Mouse (Mus musculus): Measurements from ENCODE around the gene Cers3. TPM values are rescaled to one million over a fixed set of nuclear protein-coding genes. Genes with fewer than 3 reads are reported as not detected.

Gene Cers3
- polyA plus RNA-seq, 1 experiment from 2014 or later = 5.5 TPM

DNA sequence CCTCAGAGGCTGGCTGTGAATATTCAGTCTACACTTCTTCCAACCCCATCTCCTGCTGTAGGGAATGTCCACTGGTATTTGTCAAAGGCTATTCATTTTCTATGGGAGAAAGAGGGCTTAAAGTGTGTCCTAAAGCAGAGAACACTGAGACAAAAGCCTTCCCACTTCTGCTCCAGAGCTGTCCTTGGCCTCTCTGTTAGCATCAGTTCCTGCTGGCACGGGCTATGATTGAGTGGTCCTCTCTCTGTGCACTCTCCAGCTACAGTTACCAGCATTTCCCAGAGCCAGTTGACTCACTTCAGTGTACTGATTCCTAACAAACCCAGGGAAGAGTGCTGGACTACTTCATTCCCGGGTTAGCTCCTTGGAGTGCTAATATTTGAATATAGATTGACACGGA, 43.2 kb downstream of the Cers3 start:
- Histone ChIP-seq H3K4me3 (no peak overlapping the region), H3K9me3 (no peaks in the 10 kb centered on the region), H3K9ac (no peak overlapping the region), H3K27ac (no peak overlapping the region), H3K36me3 (no peaks in the 10 kb centered on the region), H3K4me2 (no peak overlapping the region), H3K27me3 (no peaks in the 10 kb centered on the region), H3K4me1 (peaks cover 20% of the 10 kb centered on the region)
- WGBS = 52% methylated on average over 3 of the region's 3 CpGs
- ATAC-seq (ENCODE audit: borderline replicate concordance, extremely low read depth, low FRiP score, low TSS enrichment) = no peak

GRCm38 (mm10) chr7:66787816-66788215, 44.5 kb downstream of the Cers3 start:
- H3K4me3 ChIP-seq = no peak overlapping the region
- no peak for ATAC-seq (ENCODE audit: borderline replicate concordance, extremely low read depth, low FRiP score, low TSS enrichment)
- H3K27ac ChIP-seq = no peak overlapping the region
- H3K9ac ChIP-seq = no peak overlapping the region
- no peaks in the 10 kb centered on the region for H3K27me3 ChIP-seq
- H3K36me3 ChIP-seq = no peaks in the 10 kb centered on the region
- no peak overlapping the region for H3K4me2 ChIP-seq
- WGBS = 71% methylated on average over 2 of the region's 2 CpGs
- H3K9me3 ChIP-seq = no peaks in the 10 kb centered on the region
- peaks cover 20% of the 10 kb centered on the region for H3K4me1 ChIP-seq

- ATAC-seq (ENCODE audit: borderline replicate concordance, extremely low read depth, low FRiP score, low TSS enrichment) = peak; percentile 67
- H3K9ac ChIP-seq = no peak overlapping the region
- peaks cover 20% of the 10 kb centered on the region for H3K4me1 ChIP-seq
- no peaks in the 10 kb centered on the region for H3K27me3 ChIP-seq
- no peaks in the 10 kb centered on the region for H3K36me3 ChIP-seq
- no peak overlapping the region for H3K4me2 ChIP-seq
- 30% methylated on average over 8 of the region's 8 CpGs for WGBS
- no peaks in the 10 kb centered on the region for H3K9me3 ChIP-seq
- H3K4me3 ChIP-seq = no peak overlapping the region
- H3K27ac ChIP-seq = no peak overlapping the region
These were observed 46.8 kb downstream of the Cers3 start for GRCm38 (mm10) chr7:66789860-66790748.

GRCm38 (mm10) chr7:66791022-66791421, 47.7 kb downstream of the Cers3 start:
- no peaks in the 10 kb centered on the region for H3K36me3 ChIP-seq
- H3K27me3 ChIP-seq = no peaks in the 10 kb centered on the region
- no peak overlapping the region for H3K9ac ChIP-seq
- no peak overlapping the region for H3K4me2 ChIP-seq
- H3K27ac ChIP-seq = no peak overlapping the region
- no peak for ATAC-seq (ENCODE audit: borderline replicate concordance, extremely low read depth, low FRiP score, low TSS enrichment)
- 90% methylated on average over 3 of the region's 3 CpGs for WGBS
- peaks cover 16% of the 10 kb centered on the region for H3K4me1 ChIP-seq
- no peaks in the 10 kb centered on the region for H3K9me3 ChIP-seq
- H3K4me3 ChIP-seq = no peak overlapping the region

- 8% methylated on average over 1 of the region's 1 CpGs for WGBS
- Histone ChIP-seq H3K9ac (no peak overlapping the region), H3K4me3 (no peak overlapping the region), H3K36me3 (no peaks in the 10 kb centered on the region), H3K4me2 (no peak overlapping the region), H3K27ac (peak overlapping the region; percentile 34), H3K27me3 (no peaks in the 10 kb centered on the region), H3K9me3 (no peaks in the 10 kb centered on the region), H3K4me1 (peaks cover 13% of the 10 kb centered on the region)
- ATAC-seq (ENCODE audit: borderline replicate concordance, extremely low read depth, low FRiP score, low TSS enrichment) = peak; percentile 62; the same call in 1 of the 2 replicates
These were observed 53.6 kb downstream of the Cers3 start for GRCm38 (mm10) chr7:66796909-66797308.

GRCm38 (mm10) chr7:66797345-66797744, 54.0 kb downstream of the Cers3 start:
- peaks cover 13% of the 10 kb centered on the region for H3K4me1 ChIP-seq
- WGBS = 73% methylated on average over 1 of the region's 1 CpGs
- ATAC-seq (ENCODE audit: borderline replicate concordance, extremely low read depth, low FRiP score, low TSS enrichment) = no peak
- no peak overlapping the region for H3K4me3 ChIP-seq
- no peak overlapping the region for H3K4me2 ChIP-seq
- no peak overlapping the region for H3K27ac ChIP-seq
- H3K27me3 ChIP-seq = no peaks in the 10 kb centered on the region
- H3K9me3 ChIP-seq = no peaks in the 10 kb centered on the region
- H3K36me3 ChIP-seq = no peaks in the 10 kb centered on the region
- no peak overlapping the region for H3K9ac ChIP-seq

DNA sequence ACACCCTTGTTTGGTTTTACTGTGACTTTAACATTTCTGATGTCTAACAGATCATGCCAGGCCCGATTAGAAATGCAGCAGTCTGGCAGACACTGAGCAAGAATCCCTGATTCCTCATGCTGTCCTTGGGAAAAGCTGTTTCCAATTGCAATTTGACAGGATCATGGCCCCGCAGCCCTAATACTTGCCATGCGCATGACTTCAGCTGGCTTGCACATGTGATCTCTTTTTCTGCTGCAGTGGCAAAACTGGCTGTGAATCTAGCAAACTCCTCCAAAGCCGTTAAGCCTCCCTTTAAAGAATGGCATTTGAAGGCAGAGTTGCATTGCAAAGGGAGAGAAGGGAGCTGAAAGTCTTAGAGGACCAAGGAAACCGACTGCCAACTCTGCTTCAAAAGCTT, 55.5 kb downstream of the Cers3 start:
- Histone ChIP-seq H3K4me1 (peaks cover 16% of the 10 kb centered on the region), H3K27me3 (no peaks in the 10 kb centered on the region), H3K9me3 (no peaks in the 10 kb centered on the region), H3K4me2 (no peak overlapping the region), H3K36me3 (no peaks in the 10 kb centered on the region), H3K4me3 (no peak overlapping the region), H3K27ac (no peak overlapping the region), H3K9ac (no peak overlapping the region)
- ATAC-seq (ENCODE audit: borderline replicate concordance, extremely low read depth, low FRiP score, low TSS enrichment) = no peak
- 42% methylated on average over 5 of the region's 5 CpGs for WGBS

- no peak overlapping the region for H3K4me3 ChIP-seq
- 53% methylated on average over 5 of the region's 5 CpGs for WGBS
- no peak overlapping the region for H3K4me2 ChIP-seq
- peaks cover 16% of the 10 kb centered on the region for H3K4me1 ChIP-seq
- H3K9me3 ChIP-seq = no peaks in the 10 kb centered on the region
- no peaks in the 10 kb centered on the region for H3K27me3 ChIP-seq
- no peak overlapping the region for H3K9ac ChIP-seq
- ATAC-seq (ENCODE audit: borderline replicate concordance, extremely low read depth, low FRiP score, low TSS enrichment) = no peak
- no peak overlapping the region for H3K27ac ChIP-seq
- no peaks in the 10 kb centered on the region for H3K36me3 ChIP-seq
These were observed 57.5 kb downstream of the Cers3 start for GRCm38 (mm10) chr7:66800784-66801183.

DNA sequence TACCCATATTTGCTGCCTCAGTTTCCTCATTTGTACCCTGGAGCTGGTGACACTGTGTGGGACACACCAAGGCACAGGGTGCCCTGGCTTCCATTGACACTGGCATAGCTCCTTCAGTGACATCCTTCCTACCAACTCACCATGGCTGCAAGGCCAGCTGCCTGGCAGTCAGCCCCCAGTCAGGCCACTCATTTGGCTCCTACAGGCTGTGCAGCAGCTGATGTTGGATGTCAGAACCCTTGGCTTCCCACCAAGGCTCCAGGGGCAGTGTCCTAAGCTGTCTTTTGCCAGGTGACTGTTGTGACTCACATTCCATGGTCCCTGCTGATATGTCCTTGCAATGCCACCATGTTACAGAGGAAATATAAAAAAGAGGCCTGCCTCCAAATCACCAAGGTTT, 58.5 kb downstream of the Cers3 start:
- H3K36me3 ChIP-seq = no peaks in the 10 kb centered on the region
- H3K4me2 ChIP-seq = no peak overlapping the region
- H3K4me3 ChIP-seq = no peak overlapping the region
- H3K27me3 ChIP-seq = no peaks in the 10 kb centered on the region
- H3K27ac ChIP-seq = no peak overlapping the region
- no peak overlapping the region for H3K9ac ChIP-seq
- no peak for ATAC-seq (ENCODE audit: borderline replicate concordance, extremely low read depth, low FRiP score, low TSS enrichment)
- no peaks in the 10 kb centered on the region for H3K9me3 ChIP-seq
- H3K4me1 ChIP-seq = peaks cover 13% of the 10 kb centered on the region

DNA sequence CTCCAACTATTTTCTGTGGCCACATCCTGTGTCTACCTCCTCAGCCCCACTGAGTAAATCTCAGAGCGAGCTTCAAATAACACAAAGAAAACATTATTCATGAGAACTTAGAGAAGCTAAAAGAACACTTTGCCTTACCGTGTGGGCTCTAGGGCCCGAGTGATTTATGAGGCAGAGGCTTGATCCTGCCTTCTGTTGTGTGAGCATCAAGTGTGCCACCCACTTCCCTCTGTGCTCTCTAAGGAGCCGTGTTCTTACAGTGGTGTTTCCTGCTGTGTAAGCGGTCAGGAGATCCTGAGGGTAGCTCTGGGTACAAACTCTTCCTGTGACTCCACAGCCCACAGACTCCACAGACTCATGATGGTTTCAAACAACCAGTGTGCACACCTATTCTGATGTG, 60.5 kb downstream of the Cers3 start:
- WGBS = 24% methylated on average over 5 of the region's 5 CpGs
- no peak overlapping the region for H3K27ac ChIP-seq
- no peak overlapping the region for H3K4me3 ChIP-seq
- ATAC-seq (ENCODE audit: borderline replicate concordance, extremely low read depth, low FRiP score, low TSS enrichment) = no peak
- H3K27me3 ChIP-seq = no peaks in the 10 kb centered on the region
- no peak overlapping the region for H3K4me2 ChIP-seq
- no peaks in the 10 kb centered on the region for H3K9me3 ChIP-seq
- peaks cover 10% of the 10 kb centered on the region; the same call in 1 of the 2 replicates for H3K4me1 ChIP-seq
- no peak overlapping the region for H3K9ac ChIP-seq
- no peaks in the 10 kb centered on the region for H3K36me3 ChIP-seq

GRCm38 (mm10) chr7:66806801-66807200, 63.5 kb downstream of the Cers3 start:
- H3K4me3 ChIP-seq = no peak overlapping the region
- H3K27ac ChIP-seq = no peak overlapping the region
- H3K9ac ChIP-seq = no peak overlapping the region
- H3K4me2 ChIP-seq = no peak overlapping the region
- 0 out of 2 replicates have a peak, but pooled peaks cover 3% of the 10 kb centered on the region for H3K4me1 ChIP-seq
- WGBS = 67% methylated on average over 3 of the region's 3 CpGs
- no peak for ATAC-seq (ENCODE audit: borderline replicate concordance, extremely low read depth, low FRiP score, low TSS enrichment)
- no peaks in the 10 kb centered on the region for H3K36me3 ChIP-seq
- no peaks in the 10 kb centered on the region for H3K9me3 ChIP-seq
- H3K27me3 ChIP-seq = no peaks in the 10 kb centered on the region

GRCm38 (mm10) chr7:66810436-66810835, 67.1 kb downstream of the Cers3 start:
- Histone ChIP-seq H3K36me3 (no peaks in the 10 kb centered on the region), H3K9ac (no peak overlapping the region), H3K27me3 (no peaks in the 10 kb centered on the region), H3K4me2 (no peak overlapping the region), H3K27ac (no peak overlapping the region), H3K4me1 (0 out of 2 replicates have a peak, but pooled peaks cover 10% of the 10 kb centered on the region), H3K9me3 (no peaks in the 10 kb centered on the region), H3K4me3 (no peak overlapping the region)
- 94% methylated on average over 7 of the region's 7 CpGs for WGBS
- no peak for ATAC-seq (ENCODE audit: borderline replicate concordance, extremely low read depth, low FRiP score, low TSS enrichment)
